Mouse (Mus musculus) forebrain, embryonic 11.5 days (tissue): ENCODE data around the gene Galr2. TPM values are rescaled to one million over a fixed set of nuclear protein-coding genes. Genes with fewer than 3 reads are reported as not detected.

ENCODE experiments used
- ATAC-seq: fragments of 200-750 bp; cut with Nextera tagmentation; replicated peaks from 2 replicates; pipeline ENCODE4 v1.8.0; 2017; ENCODE audit warnings: moderate TSS enrichment; ENCODE audit not compliant: low FRiP score
- DNase-seq: peaks from one replicate; pipeline ENCODE4 v3.0.0-alpha.2; 2017; ENCODE audit warnings: low spot score
- H3K27ac ChIP-seq: fragments of 300-500 bp; sonication (generic); 2 replicates; pipeline ENCODE4 v1.5.1; 2014; ENCODE audit warnings: low read depth, low read length
- H3K27me3 ChIP-seq: fragments of 300-500 bp; sonication (generic); 2 replicates; pipeline ENCODE4 v1.6.1; 2014; ENCODE audit warnings: mild to moderate bottlenecking, low read length, mixed read lengths; ENCODE audit not compliant: control insufficient read depth, insufficient read depth
- H3K36me3 ChIP-seq: fragments of 300-500 bp; sonication (generic); 2 replicates; pipeline ENCODE4 v1.6.1; 2014; ENCODE audit warnings: mild to moderate bottlenecking, low read length, moderate library complexity, mixed read lengths; ENCODE audit not compliant: control insufficient read depth, insufficient read depth
- H3K4me1 ChIP-seq: fragments of 300-500 bp; sonication (generic); replicated peaks from 2 replicates; pipeline ENCODE4 v1.6.1; 2014; ENCODE audit warnings: low read length, mixed read lengths; ENCODE audit not compliant: control insufficient read depth, insufficient read depth
- H3K4me2 ChIP-seq: fragments of 300-500 bp; sonication (generic); 2 replicates; pipeline ENCODE4 v1.6.1; 2014; ENCODE audit warnings: low read depth, mild to moderate bottlenecking, low read length, moderate library complexity, mixed read lengths; ENCODE audit not compliant: severe bottlenecking
- H3K4me3 ChIP-seq: fragments of 300-500 bp; sonication (generic); 2 replicates; pipeline ENCODE4 v1.5.1; 2014; ENCODE audit warnings: low read depth, low read length
- H3K9ac ChIP-seq: fragments of 300-500 bp; sonication (generic); 2 replicates; pipeline ENCODE4 v1.6.1; 2014; ENCODE audit warnings: low read length
- H3K9me3 ChIP-seq: fragments of 300-500 bp; sonication (generic); 2 replicates; pipeline ENCODE4 v1.6.1; 2016; ENCODE audit warnings: low read length, mixed read lengths; ENCODE audit not compliant: control insufficient read depth
- WGBS: fragments of 180-500 bp; shearing (Covaris S2); extraction: QIAGEN DNeasy Blood & Tissue Kit; methylation state at CpG from one replicate; pipeline ENCODE4 v1.1.7; 2014; 5-methylcytosine and 5-hydroxymethylcytosine counted together
- polyA plus RNA-seq: library from polyadenylated mRNA; unstranded; fragments of >200 nt; fragmentation: Nextera tagmentation; extraction: Ambion mirVana; gene quantifications from 2 replicates; pipeline ENCODE4 v1.2.1, GENCODE M21; 2014

Galr2 gene
- polyA plus RNA-seq, 1 experiment from 2014 or later: not detected

- DNase-seq (peak; percentile 76), ATAC-seq (peak; percentile 73)
- 39% methylated on average over 18 of the region's 18 CpGs for WGBS
- Histone ChIP-seq H3K27ac (peak overlapping the region; percentile 86), H3K36me3 (no peaks in the 10 kb centered on the region), H3K4me1 (peaks cover 44% of the 10 kb centered on the region), H3K9me3 (no peaks in the 10 kb centered on the region), H3K4me2 (0 out of 2 replicates have a peak overlapping the region, but pooled peaks have one; percentile 18), H3K9ac (peak overlapping the region; percentile 42), H3K4me3 (no peak overlapping the region), H3K27me3 (peaks cover 11% of the 10 kb centered on the region)
Measured at GRCm38 (mm10) chr11:116329314-116330210, 48.8 kb downstream of the Galr2 start.

- H3K4me3 ChIP-seq: no peak overlapping the region
- DNase-seq (no peak), ATAC-seq (no peak)
- peaks cover 14% of the 10 kb centered on the region for H3K27me3 ChIP-seq
- no peaks in the 10 kb centered on the region for H3K9me3 ChIP-seq
- WGBS: 51% methylated on average over 7 of the region's 7 CpGs
- peak overlapping the region; percentile 42 for H3K9ac ChIP-seq
- H3K4me1 ChIP-seq: peaks cover 49% of the 10 kb centered on the region
- no peak overlapping the region for H3K4me2 ChIP-seq
- H3K27ac ChIP-seq: peak overlapping the region; percentile 86
- no peaks in the 10 kb centered on the region for H3K36me3 ChIP-seq
Measured at GRCm38 (mm10) chr11:116330211-116330518, 49.4 kb downstream of the Galr2 start.

- Histone ChIP-seq H3K9me3 (no peaks in the 10 kb centered on the region), H3K36me3 (no peaks in the 10 kb centered on the region), H3K9ac (peak overlapping the region; percentile 29; the same call in 1 of the 2 replicates), H3K4me3 (no peak overlapping the region), H3K4me1 (peaks cover 58% of the 10 kb centered on the region), H3K27ac (no peak overlapping the region; the same call in 1 of the 2 replicates), H3K27me3 (peaks cover 14% of the 10 kb centered on the region), H3K4me2 (0 out of 2 replicates have a peak overlapping the region, but pooled peaks have one; percentile 24)
- DNase-seq (peak; percentile 71), ATAC-seq (peak; percentile 25; the same call in 1 of the 2 replicates)
- 22% methylated on average over 19 of the region's 19 CpGs for WGBS
Measured at GRCm38 (mm10) chr11:116332232-116332982, 51.7 kb downstream of the Galr2 start.

DNA sequence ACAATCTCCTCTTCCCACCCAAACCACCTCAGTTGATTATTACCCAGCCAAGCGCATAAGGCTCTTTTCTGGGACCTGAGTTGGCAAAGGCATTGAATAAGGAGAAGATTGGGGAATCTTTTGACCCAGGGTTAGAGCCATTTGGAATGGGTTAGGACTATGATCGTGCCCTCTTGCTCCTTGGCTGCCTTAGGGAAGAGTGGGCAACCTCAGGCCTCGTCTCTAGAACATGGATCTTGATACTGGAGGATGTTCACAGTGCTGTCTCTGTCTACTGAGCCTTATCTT lies 52.2 kb downstream of the Galr2 start:
- no peak for ATAC-seq
- peaks cover 14% of the 10 kb centered on the region for H3K27me3 ChIP-seq
- no peak overlapping the region for H3K27ac ChIP-seq
- no peak for DNase-seq
- 71% methylated on average over 3 of the region's 3 CpGs for WGBS
- 0 out of 2 replicates have a peak overlapping the region, but pooled peaks have one; percentile 24 for H3K4me2 ChIP-seq
- peak overlapping the region; percentile 29; the same call in 1 of the 2 replicates for H3K9ac ChIP-seq
- H3K4me3 ChIP-seq: no peak overlapping the region
- no peaks in the 10 kb centered on the region for H3K36me3 ChIP-seq
- peaks cover 58% of the 10 kb centered on the region for H3K4me1 ChIP-seq
- H3K9me3 ChIP-seq: no peaks in the 10 kb centered on the region

Other genes with a start within 250 kb of the Galr2 start
- 1.6 and 2.2 TPM in 2 replicates for gene Unc13d, start 203.0 kb upstream of the Galr2 start, polyA plus RNA-seq
- gene Wbp2, start 193.9 kb upstream of the Galr2 start, polyA plus RNA-seq: 100.0 and 111 TPM in 2 replicates
- gene Trim47, start 153.7 kb upstream of the Galr2 start, polyA plus RNA-seq: 3.4 and 3.8 TPM in 2 replicates
- gene Trim65, start 149.8 kb upstream of the Galr2 start, polyA plus RNA-seq: 1.8 and 1.9 TPM in 2 replicates
- 98.0 and 109 TPM in 2 replicates for gene Mrpl38, start 142.1 kb upstream of the Galr2 start, polyA plus RNA-seq
- 52.8 and 60.3 TPM in 2 replicates for gene Fbf1, start 112.8 kb upstream of the Galr2 start, polyA plus RNA-seq
- gene Ten1, start 82.1 kb upstream of the Galr2 start, polyA plus RNA-seq: 48.5 and 55.4 TPM in 2 replicates
- gene Acox1, start 81.9 kb upstream of the Galr2 start, polyA plus RNA-seq: 28.0 and 30.2 TPM in 2 replicates
- gene Evpl, start 42.9 kb upstream of the Galr2 start, polyA plus RNA-seq: 0.61 and 0.80 TPM in 2 replicates
- gene Srp68, start 6.7 kb upstream of the Galr2 start, polyA plus RNA-seq: 81.2 and 83.6 TPM in 2 replicates
- gene Exoc7, start 26.3 kb downstream of the Galr2 start, polyA plus RNA-seq: 67.8 and 71.1 TPM in 2 replicates
- 5.3 and 6.8 TPM in 2 replicates for gene Foxj1, start 54.5 kb downstream of the Galr2 start, polyA plus RNA-seq
- gene Rnf157, start 132.1 kb downstream of the Galr2 start, polyA plus RNA-seq: 25.0 and 26.1 TPM in 2 replicates
- 80.2 and 83.7 TPM in 2 replicates for gene Ubald2, start 153.2 kb downstream of the Galr2 start, polyA plus RNA-seq
- gene Qrich2, start 185.3 kb downstream of the Galr2 start, polyA plus RNA-seq: not detected in 2 replicates
- 188 and 195 TPM in 2 replicates for gene Prpsap1, start 213.3 kb downstream of the Galr2 start, polyA plus RNA-seq
- gene Sphk1, start 250.0 kb downstream of the Galr2 start, polyA plus RNA-seq: 3.8 and 3.9 TPM in 2 replicates